8 mouse cellular contexts compared by ENCODE assay signal in the genomic region with DNA sequence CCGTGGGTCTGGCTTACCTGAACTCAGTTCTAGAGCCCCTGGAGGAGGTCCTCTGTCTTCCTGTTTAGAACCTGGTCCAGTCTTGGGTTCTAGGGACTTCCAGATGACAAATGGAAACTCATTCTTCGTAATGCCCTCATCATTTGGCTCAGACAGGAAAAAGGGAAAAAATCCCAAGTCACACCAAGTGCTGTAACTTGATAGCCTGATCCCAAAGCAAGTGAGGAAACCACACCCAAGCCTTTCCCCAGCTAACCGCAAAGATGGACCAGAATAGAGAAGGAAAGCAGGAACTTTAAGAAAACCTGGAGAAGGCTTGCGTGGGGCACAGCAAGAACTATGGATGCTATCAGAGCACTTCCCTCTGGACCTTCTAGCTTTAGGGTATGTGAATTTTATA.
DNase-seq lines count a peak whose midpoint lies in the region; ATAC-seq lines count a peak whose summit lies in the region.
"Had no signal": no experiment of that assay in that cellular context is flagged by ENCODE, and none has a peak within 500 bp of the region (broad histone marks: within the 10 kb centered on the region; RNA-seq: fewer than 3 reads in every experiment).

No protein-coding gene starts in this region.

- DNase-seq in heart, adult 18-20 months: peak; percentile 45 to 47
- no peak for DNase-seq in heart, postnatal 25 days (ENCODE audit: low spot score)
- DNase-seq in testis, postnatal 10 days (ENCODE audit: low spot score): peak; percentile 29
- DNase-seq in testis, postnatal 14 days (ENCODE audit: low spot score): no peak
- DNase-seq in heart, adult 9 months (ENCODE audit: low spot score in 2 of 2): peak; percentile 36 to 53
- no peak for DNase-seq in cerebellum, adult 11-12 months
- DNase-seq: gastrocnemius, postnatal 25 days had no signal

- intact Hi-C loops in heart, postnatal 25 days (cut with DNase I): loop anchor here (1.0 kb wide), 1 partner anchor 52 kb away; no protein-coding TSS in a partner anchor

- ATAC-seq in megakaryocyte progenitor cell, adult 5-6 weeks (replicated peaks; ENCODE audit: poor library complexity): no peak

Comparison
In these comparisons a context has a peak if more than half of its experiments do, and no peak if none do; other contexts are left out.
1. DNase-seq: peak in heart, adult 18-20 months (2 of 2), testis, postnatal 10 days (single experiment) and heart, adult 9 months (2 of 2); none in heart, postnatal 25 days (single experiment), testis, postnatal 14 days (single experiment) and cerebellum, adult 11-12 months (single experiment).